Mouse (Mus musculus): ENCODE data around the gene Gabpb1.

Gabpb1 gene

GRCm38 (mm10) chr2:126587468-126587867 lies 88.7 kb downstream of the Gabpb1 start:
- DNase-seq = no peak

DNA sequence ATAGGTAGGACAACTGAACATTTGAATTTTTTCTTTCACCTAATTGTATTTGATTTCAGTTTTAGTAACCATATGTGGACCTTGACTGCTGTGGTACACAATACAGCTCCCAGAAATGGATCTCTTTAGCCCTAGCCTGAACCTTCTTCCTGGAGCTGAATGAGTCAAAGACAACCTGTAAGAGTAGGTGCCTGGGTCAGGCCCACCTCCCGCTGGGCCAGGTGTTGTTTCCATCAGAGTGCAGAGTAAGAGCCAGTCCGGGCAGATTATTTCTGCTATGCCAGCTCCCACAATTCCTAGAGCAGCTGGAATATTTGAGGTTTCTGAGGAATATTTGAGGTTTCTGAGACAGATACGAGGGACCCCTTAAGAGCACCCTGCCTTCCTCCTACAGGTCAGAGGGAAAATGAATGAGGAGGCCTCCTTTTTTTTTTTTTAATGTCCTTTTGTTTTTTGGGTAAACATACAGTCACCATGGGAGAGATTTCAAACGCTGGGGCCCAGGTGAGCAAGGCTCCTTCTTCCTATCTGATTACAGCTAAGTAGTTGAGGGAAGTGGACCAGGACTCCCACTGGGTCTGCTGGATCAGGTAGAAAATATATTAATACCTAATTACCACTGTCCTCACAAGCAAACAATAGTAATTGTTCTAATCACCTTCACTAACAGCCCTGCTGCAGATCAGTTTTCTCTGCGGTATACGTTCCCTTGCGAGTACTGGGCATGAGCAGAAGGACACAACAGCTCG lies 91.3 kb downstream of the Gabpb1 start:
- no peak for DNase-seq

- no peak for DNase-seq
Observed at GRCm38 (mm10) chr2:126583960-126584359, 92.2 kb downstream of the Gabpb1 start.

- DNase-seq = no peak
Observed at GRCm38 (mm10) chr2:126579282-126579681, 96.9 kb downstream of the Gabpb1 start.

All from lung, postnatal 14 days (tissue).